In the genomic region with DNA sequence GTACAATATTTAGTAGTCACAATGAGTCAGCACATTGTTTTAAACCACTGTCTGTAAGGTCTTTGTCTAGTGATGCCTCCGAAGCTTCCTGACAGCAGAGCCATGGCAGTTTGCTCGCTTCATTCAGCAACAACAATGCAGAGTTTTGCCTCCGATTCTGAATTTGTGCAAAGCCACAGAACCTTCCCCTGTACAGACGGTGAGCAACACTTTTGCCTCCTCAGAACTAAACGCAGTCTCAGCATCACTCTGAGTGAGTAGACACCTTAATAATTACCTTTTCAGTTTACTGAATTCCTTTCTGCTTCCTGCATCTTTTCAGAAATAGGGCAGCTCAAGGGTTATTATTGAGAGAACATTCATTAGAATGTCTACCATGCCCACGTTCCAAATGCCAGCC, we compare ENCODE assay signal across 12 mouse cellular contexts.
"Had no signal": no experiment of that assay in that cellular context is flagged by ENCODE, and none has a peak within 500 bp of the region (broad histone marks: within the 10 kb centered on the region; RNA-seq: fewer than 3 reads in every experiment).

No protein-coding gene starts in this region.

- DNase-seq: gastrocnemius, adult 2 months; gastrocnemius, postnatal 10 days; gastrocnemius, postnatal 25 days; heart, adult 2 months; heart, postnatal 14 days; heart, postnatal 4 days; kidney, adult 11 months; kidney, adult 2 months; kidney, adult 9 months; kidney, postnatal 14 days; kidney, postnatal 36 days; left cerebral cortex, postnatal 4 days had no signal
